Mouse (Mus musculus) heart, adult 2 months (tissue): ENCODE results near the gene Kirrel.
A peak's percentile ranks its signal among the peaks of the same experiment; 100 is the strongest.

Source experiments
- CTCF ChIP-seq: fragments of 200-600 bp; IDR thresholded peaks from 2 replicates; pipeline ENCODE4 v1.8.1; 2022; ENCODE audit warnings: antibody characterized with exemption, mild to moderate bottlenecking, moderate library complexity
- POLR2A ChIP-seq: fragments of 200-500 bp; IDR thresholded peaks from 2 replicates; pipeline ENCODE4 v1.6.1; 2011; ENCODE audit warnings: mild to moderate bottlenecking, low read depth, low read length, control low read depth; ENCODE audit not compliant: insufficient read depth

DNA sequence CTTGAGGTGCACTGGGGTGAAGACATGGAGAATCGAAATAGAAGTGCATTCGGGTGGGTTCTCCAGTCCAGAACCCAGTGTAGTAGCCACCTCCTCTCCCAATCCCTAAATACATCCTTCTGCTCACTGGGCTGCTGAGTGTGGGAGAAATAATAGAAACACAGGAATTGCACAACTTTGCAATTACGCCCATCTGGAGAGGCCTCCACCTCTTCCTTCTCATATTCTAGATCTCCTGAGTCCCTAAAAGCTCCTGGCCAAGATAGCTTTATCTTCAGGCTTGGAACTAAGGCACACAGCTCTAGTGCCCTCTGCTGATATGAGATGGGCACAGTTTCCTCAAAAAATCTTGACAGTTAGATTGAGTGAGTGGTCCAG is 880 bp upstream of the Kirrel start:
- TF ChIP-seq CTCF (peak; percentile 74), POLR2A (peak; percentile 49; the same call in 1 of the 2 replicates)
